Mouse (Mus musculus) liver, postnatal 0 days (tissue): ENCODE measurements at regions not wholly inside any gene's neighbourhood (a gene's known extent, or its start where the extent isn't known, plus 50 kb on each side); places are given as distances from the start of the nearest gene placed in this dataset.

Source experiments
- ATAC-seq: fragments of 200-750 bp; cut with Nextera tagmentation; 2 replicates; pipeline ENCODE4 v1.8.0; 2017; ENCODE audit warnings: mild to moderate bottlenecking, moderate library complexity
- DNase-seq: peaks from one replicate; pipeline ENCODE4 v3.0.0-alpha.2; 2016
- H3K27ac ChIP-seq: fragments of 300-500 bp; sonication (generic); 2 replicates; pipeline ENCODE4 v1.5.1; 2014; ENCODE audit warnings: antibody characterized with exemption, moderate library complexity, mild to moderate bottlenecking, low read depth
- H3K27me3 ChIP-seq: fragments of 300-500 bp; sonication (generic); 2 replicates; pipeline ENCODE4 v1.6.1; 2014; ENCODE audit warnings: low read length, control low read depth, mixed read lengths; ENCODE audit not compliant: insufficient read depth
- H3K36me3 ChIP-seq: fragments of 300-500 bp; sonication (generic); replicated peaks from 2 replicates; pipeline ENCODE4 v1.6.1; 2014; ENCODE audit warnings: mild to moderate bottlenecking, control low read depth, low read length, moderate library complexity, mixed read lengths; ENCODE audit not compliant: insufficient read depth
- H3K4me1 ChIP-seq: fragments of 300-500 bp; sonication (generic); 2 replicates; pipeline ENCODE4 v1.6.1; 2014; ENCODE audit warnings: antibody characterized with exemption, mild to moderate bottlenecking, control low read depth; ENCODE audit not compliant: insufficient read depth
- H3K4me2 ChIP-seq: fragments of 300-500 bp; sonication (generic); 2 replicates; pipeline ENCODE4 v1.6.1; 2014; ENCODE audit warnings: low read depth, mild to moderate bottlenecking, low read length, moderate library complexity, mixed read lengths
- H3K4me3 ChIP-seq: fragments of 300-500 bp; sonication (generic); 2 replicates; pipeline ENCODE4 v1.5.1; 2014; ENCODE audit warnings: low read depth, low read length
- H3K9ac ChIP-seq: fragments of 300-500 bp; sonication (generic); replicated peaks from 2 replicates; pipeline ENCODE4 v1.6.1; 2014; ENCODE audit warnings: mild to moderate bottlenecking, moderate library complexity
- H3K9me3 ChIP-seq: fragments of 300-500 bp; sonication (generic); 2 replicates; pipeline ENCODE4 v1.6.1; 2016; ENCODE audit warnings: mild to moderate bottlenecking, control low read depth, low read length, mixed read lengths
- CTCF ChIP-seq: sonication (generic); IDR thresholded peaks from 2 replicates; pipeline ENCODE4 v1.5.1; 2016; ENCODE audit warnings: antibody characterized with exemption, low read depth
- EP300 ChIP-seq: IDR thresholded peaks from 2 replicates; pipeline ENCODE4 v1.6.1; 2016; ENCODE audit warnings: antibody characterized with exemption, low read depth, mild to moderate bottlenecking
- WGBS: fragments of 180-500 bp; shearing (Covaris S2); extraction: QIAGEN DNeasy Blood & Tissue Kit; methylation state at CpG from one replicate; pipeline ENCODE4 v1.1.7; 2014; ENCODE audit not compliant: insufficient replicate concordance; 5-methylcytosine and 5-hydroxymethylcytosine counted together

DNA sequence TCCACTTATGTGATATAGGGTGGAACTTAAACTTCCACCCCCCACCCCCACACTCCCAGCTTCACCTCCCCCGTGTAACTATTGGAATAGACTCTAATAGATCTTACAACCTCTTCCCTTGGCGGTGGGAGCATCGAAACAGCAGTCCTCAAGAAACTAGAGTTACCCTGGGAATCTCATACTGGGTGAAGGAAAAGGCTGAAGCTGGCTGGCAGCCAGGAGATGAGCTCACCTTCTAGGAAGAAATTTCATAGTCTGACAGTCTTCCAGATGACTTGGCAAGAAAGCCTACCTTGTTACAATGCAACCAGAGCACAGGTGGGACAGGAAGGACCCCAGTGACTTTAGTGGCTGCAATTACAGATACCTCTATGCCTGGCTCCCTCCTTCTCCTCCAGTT, 57.6 kb upstream of the Cd2ap start:
- no peak overlapping the region for H3K9ac ChIP-seq
- no peak for TF ChIP-seq CTCF
- TF ChIP-seq EP300, result no peak
- 69% methylated on average over 3 of the region's 3 CpGs for WGBS
- H3K4me1 ChIP-seq, result no peaks in the 10 kb centered on the region
- H3K27ac ChIP-seq, result no peak overlapping the region
- H3K36me3 ChIP-seq, result no peaks in the 10 kb centered on the region
- DNase-seq, result no peak
- H3K27me3 ChIP-seq, result no peaks in the 10 kb centered on the region
- H3K4me2 ChIP-seq, result no peak overlapping the region
- ATAC-seq, result no peak
- H3K9me3 ChIP-seq, result no peaks in the 10 kb centered on the region
- no peak overlapping the region for H3K4me3 ChIP-seq

DNA sequence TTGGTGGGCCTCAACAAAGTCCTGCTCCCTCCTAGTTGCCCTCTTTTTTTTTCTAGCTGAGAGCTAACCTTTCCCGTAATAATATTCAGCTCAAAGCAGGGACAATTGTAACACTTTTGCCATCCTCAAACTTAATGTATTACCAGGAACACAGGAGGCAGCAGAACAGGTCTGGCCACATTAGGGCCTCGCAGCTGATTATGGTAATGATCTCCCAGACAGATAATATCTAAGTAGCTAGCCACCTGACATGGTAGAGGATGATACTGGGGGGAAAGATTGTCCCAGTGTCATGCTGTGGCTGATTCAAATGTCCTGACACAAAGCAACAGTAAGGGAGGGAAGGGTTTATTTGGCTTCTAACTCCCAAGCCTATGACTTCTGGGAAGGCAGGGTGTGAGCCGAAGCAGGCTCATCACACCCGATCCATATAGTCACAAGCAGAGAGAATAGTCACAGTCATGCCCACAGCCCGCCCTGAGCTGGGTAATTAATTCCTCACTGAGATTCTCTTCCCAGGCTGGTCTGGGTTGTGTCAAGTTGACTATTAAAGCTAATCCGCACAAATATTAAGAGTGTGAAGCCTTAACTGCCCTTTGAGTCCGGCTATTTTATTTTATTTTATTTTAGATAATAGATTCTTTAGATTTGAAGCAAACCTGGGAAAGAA, 57.0 kb upstream of the Cd2ap start:
- Histone ChIP-seq H3K4me1 (no peaks in the 10 kb centered on the region), H3K9ac (no peak overlapping the region), H3K4me2 (no peak overlapping the region), H3K27me3 (no peaks in the 10 kb centered on the region), H3K27ac (no peak overlapping the region), H3K9me3 (no peaks in the 10 kb centered on the region), H3K36me3 (no peaks in the 10 kb centered on the region), H3K4me3 (no peak overlapping the region)
- no peak for ATAC-seq
- DNase-seq, result no peak
- WGBS, result 75% methylated on average over 7 of the region's 7 CpGs
- no peak for TF ChIP-seq EP300

DNA sequence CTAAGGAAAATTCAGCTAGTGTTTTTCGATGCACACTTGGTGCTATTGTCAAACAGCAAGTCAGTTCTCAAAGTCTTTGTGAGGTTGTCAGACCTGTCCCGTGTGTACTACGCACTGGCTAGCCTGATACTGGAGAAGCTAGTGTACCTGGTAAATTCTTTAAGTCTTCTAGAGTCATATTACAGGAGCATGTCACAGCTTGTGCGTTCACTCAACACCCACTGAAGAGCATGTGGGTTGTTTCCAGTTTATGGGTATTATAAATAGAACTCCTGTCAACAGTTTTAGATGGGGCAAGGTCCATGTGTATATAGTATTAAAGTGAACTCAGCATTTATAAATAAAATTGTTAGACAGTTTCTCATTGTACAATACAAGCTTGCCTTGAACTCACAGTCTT, 50.9 kb upstream of the Cd2ap start:
- no peak for TF ChIP-seq CTCF
- no peak for TF ChIP-seq EP300
- no peak overlapping the region for H3K27ac ChIP-seq
- WGBS, result 72% methylated on average over 4 of the region's 4 CpGs

More for the DNA sequence above, 50.9 kb upstream of the Cd2ap start:
- no peaks in the 10 kb centered on the region for H3K36me3 ChIP-seq
- no peaks in the 10 kb centered on the region for H3K27me3 ChIP-seq
- no peaks in the 10 kb centered on the region for H3K9me3 ChIP-seq
- H3K4me2 ChIP-seq, result no peak overlapping the region
- H3K4me1 ChIP-seq, result no peaks in the 10 kb centered on the region
- no peak overlapping the region for H3K4me3 ChIP-seq
- ATAC-seq (no peak), DNase-seq (no peak)
- H3K9ac ChIP-seq, result no peak overlapping the region
